Mouse (Mus musculus) erythroblast, embryonic 14.5 days (primary cell): Measurements from ENCODE around the gene Hist1h1t.

Experiments used
- GATA1 ChIP-seq: IDR thresholded peaks from 2 replicates; pipeline ENCODE4 v1.6.1; 2012; ENCODE audit warnings: low read length, inconsistent platforms, mixed read lengths
- TAL1 ChIP-seq: IDR thresholded peaks from 3 replicates; pipeline ENCODE4 v1.6.1; 2012; ENCODE audit warnings: low read length, inconsistent platforms, mixed read lengths

- TF ChIP-seq GATA1: no peak
- no peak for TF ChIP-seq TAL1
Measured at GRCm38 (mm10) chr13:23702220-23702619, 6.6 kb downstream of the Hist1h1t start.
